Mouse (Mus musculus) ES-Bruce4 (cell line): ENCODE measurements around the gene Pcyt2. TPM values are rescaled to one million over a fixed set of nuclear protein-coding genes. Genes with fewer than 3 reads are reported as not detected.

ENCODE experiments used
- H3K27ac ChIP-seq: 2 replicates; pipeline ENCODE4 v1.5.1; 2012; ENCODE audit warnings: low read length, inconsistent platforms; ENCODE audit not compliant: insufficient read depth
- H3K27me3 ChIP-seq: 2 replicates; pipeline ENCODE4 v1.6.1; 2012; ENCODE audit warnings: mild to moderate bottlenecking, low read length, inconsistent platforms; ENCODE audit not compliant: control insufficient read depth, poor library complexity, insufficient read depth, severe bottlenecking
- H3K36me3 ChIP-seq: 2 replicates; pipeline ENCODE4 v1.6.1; 2012; ENCODE audit warnings: inconsistent platforms, mild to moderate bottlenecking, low read length, moderate library complexity; ENCODE audit not compliant: control insufficient read depth, poor library complexity, insufficient read depth, severe bottlenecking
- H3K4me1 ChIP-seq: one replicate; pipeline ENCODE4 v1.8.1; 2011; ENCODE audit warnings: low read length; ENCODE audit not compliant: control insufficient read depth, insufficient read depth
- H3K4me3 ChIP-seq: 2 replicates; pipeline ENCODE4 v1.5.1; 2011; ENCODE audit warnings: low read depth, mild to moderate bottlenecking, low read length
- H3K9ac ChIP-seq: 2 replicates; pipeline ENCODE4 v1.6.1; 2012; ENCODE audit warnings: low read depth, mild to moderate bottlenecking, inconsistent platforms; ENCODE audit not compliant: poor library complexity, severe bottlenecking
- H3K9me3 ChIP-seq: replicated peaks from 2 replicates; pipeline ENCODE4 v1.6.1; 2012; ENCODE audit warnings: mild to moderate bottlenecking, low read length, inconsistent platforms; ENCODE audit not compliant: control insufficient read depth, poor library complexity, insufficient read depth, severe bottlenecking
- CTCF ChIP-seq: IDR thresholded peaks from one replicate; pipeline ENCODE4 v1.8.1; 2011; ENCODE audit warnings: low read depth, low read length
- EP300 ChIP-seq: IDR thresholded peaks from 2 replicates; pipeline ENCODE4 v1.6.1; 2011; ENCODE audit warnings: low read depth, low read length; ENCODE audit not compliant: insufficient read depth
- POLR2A ChIP-seq: IDR thresholded peaks from one replicate; pipeline ENCODE4 v1.8.1; 2011; ENCODE audit warnings: low read length; ENCODE audit not compliant: insufficient read depth
- polyA plus RNA-seq: library from polyadenylated mRNA; stranded (reverse); fragments of >200 nt; gene quantifications from 2 replicates; pipeline ENCODE4 v1.2.4, GENCODE M21; 2011; ENCODE audit warnings: low read depth; ENCODE audit not compliant: missing spikeins, insufficient read depth, insufficient read length

Pcyt2 gene
- 37.0 and 39.6 TPM in 2 replicates for polyA plus RNA-seq

GRCm38 (mm10) chr11:120617519-120618112, at the start of gene Pcyt2:
Gene Pcyt2, minus strand, starts transcription at chr11:120617936.
- H3K27me3 ChIP-seq, result no peaks in the 10 kb centered on the region
- TF ChIP-seq POLR2A (peak; percentile 58), CTCF (no peak)
- H3K9ac ChIP-seq, result peak within 1 kb of the TSS; percentile 65
- H3K27ac ChIP-seq, result peak within 1 kb of the TSS; percentile 74
- no peaks in the 10 kb centered on the region for H3K9me3 ChIP-seq
- peak within 1 kb of the TSS; percentile 83 for H3K4me3 ChIP-seq
- H3K36me3 ChIP-seq, result peaks cover 9% of the 10 kb centered on the region
- peaks cover 4% of the 10 kb centered on the region for H3K4me1 ChIP-seq

GRCm38 (mm10) chr11:120666617-120667016, 48.9 kb upstream of the Pcyt2 start:
- no peaks in the 10 kb centered on the region for H3K9me3 ChIP-seq
- H3K36me3 ChIP-seq, result no peaks in the 10 kb centered on the region
- no peak overlapping the region for H3K9ac ChIP-seq
- no peaks in the 10 kb centered on the region for H3K27me3 ChIP-seq
- no peak overlapping the region; the same call in 1 of the 2 replicates for H3K27ac ChIP-seq
- no peak for TF ChIP-seq CTCF
- no peak for TF ChIP-seq EP300
- TF ChIP-seq POLR2A, result no peak
- peaks cover 2% of the 10 kb centered on the region for H3K4me1 ChIP-seq
- H3K4me3 ChIP-seq, result no peak overlapping the region

GRCm38 (mm10) chr11:120665406-120665805, 47.7 kb upstream of the Pcyt2 start:
- H3K27ac ChIP-seq, result no peak overlapping the region
- H3K9me3 ChIP-seq, result no peaks in the 10 kb centered on the region
- no peak overlapping the region for H3K4me3 ChIP-seq
- peaks cover 2% of the 10 kb centered on the region for H3K4me1 ChIP-seq
- H3K27me3 ChIP-seq, result peaks cover under 1% of the 10 kb centered on the region; the same call in 1 of the 2 replicates
- TF ChIP-seq POLR2A (no peak), EP300 (no peak), CTCF (no peak)
- no peaks in the 10 kb centered on the region for H3K36me3 ChIP-seq
- no peak overlapping the region for H3K9ac ChIP-seq

GRCm38 (mm10) chr11:120663714-120664113, 46.0 kb upstream of the Pcyt2 start:
- H3K4me1 ChIP-seq, result peaks cover 2% of the 10 kb centered on the region
- peak overlapping the region; percentile 34 for H3K27ac ChIP-seq
- H3K9ac ChIP-seq, result no peak overlapping the region

GRCm38 (mm10) chr11:120662759-120663158, 45.0 kb upstream of the Pcyt2 start:
- Histone ChIP-seq H3K36me3 (no peaks in the 10 kb centered on the region), H3K9me3 (no peaks in the 10 kb centered on the region), H3K9ac (no peak overlapping the region), H3K4me3 (no peak overlapping the region), H3K4me1 (peaks cover 2% of the 10 kb centered on the region), H3K27me3 (peaks cover 3% of the 10 kb centered on the region; the same call in 1 of the 2 replicates), H3K27ac (peak overlapping the region; percentile 7)
- TF ChIP-seq EP300, result no peak

More at GRCm38 (mm10) chr11:120663714-120664113, 46.0 kb upstream of the Pcyt2 start:
- Histone ChIP-seq H3K27me3 (peaks cover 3% of the 10 kb centered on the region; the same call in 1 of the 2 replicates), H3K36me3 (no peaks in the 10 kb centered on the region), H3K4me3 (no peak overlapping the region), H3K9me3 (no peaks in the 10 kb centered on the region)
- TF ChIP-seq POLR2A (no peak), EP300 (0 out of 2 replicates have a peak, but pooled peaks have one; percentile 69)

- no peak within 1 kb of the TSS for H3K27ac ChIP-seq
Measured at GRCm38 (mm10) chr11:120661076-120661460, 43.3 kb upstream of the Pcyt2 start, which contains the start of gene Notum. Gene Notum, minus strand, starts transcription at chr11:120661175.

More at GRCm38 (mm10) chr11:120661076-120661460, 43.3 kb upstream of the Pcyt2 start, which contains the start of gene Notum:
- no peaks in the 10 kb centered on the region for H3K9me3 ChIP-seq
- TF ChIP-seq POLR2A (no peak), CTCF (no peak), EP300 (no peak)
- H3K4me1 ChIP-seq, result peaks cover 2% of the 10 kb centered on the region
- peak within 1 kb of the TSS; percentile 78 for H3K9ac ChIP-seq
- peaks cover 3% of the 10 kb centered on the region; the same call in 1 of the 2 replicates for H3K27me3 ChIP-seq
- no peaks in the 10 kb centered on the region for H3K36me3 ChIP-seq
- H3K4me3 ChIP-seq, result peak within 1 kb of the TSS; percentile 87
